Mouse (Mus musculus): ENCODE results near the gene Hnrnpdl.

DNA sequence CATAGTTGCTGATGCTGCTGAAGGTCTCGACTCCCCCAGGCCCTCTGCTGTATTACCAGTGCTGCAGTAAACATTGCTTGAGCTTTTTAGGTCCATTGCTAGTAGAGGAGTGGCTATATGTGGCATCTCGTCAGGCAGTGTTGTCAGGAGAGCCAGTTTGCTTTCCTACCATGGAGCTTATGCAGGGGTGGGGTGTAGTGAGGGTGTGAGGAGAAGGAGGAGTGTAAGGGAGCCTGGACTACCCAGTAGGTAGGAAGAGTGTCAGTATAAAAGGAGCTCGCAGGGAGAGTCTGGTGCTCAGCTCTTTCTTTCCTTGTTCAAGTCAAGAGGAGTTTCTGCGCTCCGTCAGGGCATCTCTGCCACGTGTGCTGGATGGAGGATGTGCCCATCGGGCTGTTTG is 13.3 kb upstream of the Hnrnpdl start:
- TF ChIP-seq POLR2A (IDR thresholded peaks at IDR 0.05; ENCODE audit: extremely low read depth, insufficient read depth, low read length) = 0 out of 2 replicates have a peak, but pooled peaks have one; percentile 18
- no peak for TF ChIP-seq CTCF (IDR thresholded peaks at IDR 0.05; ENCODE audit: extremely low read depth, insufficient read depth, low read length)
